Mouse (Mus musculus) macrophage (primary cell): Measurements from ENCODE around the gene Uqcr11. TPM values are rescaled to one million over a fixed set of nuclear protein-coding genes. Genes with fewer than 3 reads are reported as not detected.

Source experiments
- H3K27ac ChIP-seq: fragments of 350-480 bp; formaldehyde crosslinking; 2 replicates; pipeline ENCODE4 v1.9.0; 2021
- H3K36me3 ChIP-seq: fragments of 350-480 bp; formaldehyde crosslinking; 2 replicates; pipeline ENCODE4 v1.9.0; 2021; ENCODE audit errors: inconsistent target
- H3K4me3 ChIP-seq: fragments of 350-480 bp; formaldehyde crosslinking; 2 replicates; pipeline ENCODE4 v1.9.0; 2021; ENCODE audit errors: inconsistent target
- H3K79me2 ChIP-seq: fragments of 350-480 bp; formaldehyde crosslinking; 2 replicates; pipeline ENCODE4 v1.9.0; 2021; ENCODE audit errors: inconsistent target
- WGBS: methylation state at CpG from one replicate; pipeline ENCODE4 v1.1.7; 2026; ENCODE audit warnings: inconsistent platforms; ENCODE audit not compliant: missing documents; 5-methylcytosine and 5-hydroxymethylcytosine counted together
- polyA plus RNA-seq: library from polyadenylated mRNA; stranded (reverse); fragments of 250-400 nt; gene quantifications from 3 replicates; pipeline ENCODE4 v1.2.4, GENCODE M21; 2018; ENCODE audit warnings: inconsistent platforms

Gene Uqcr11
- polyA plus RNA-seq, 1 experiment from 2014 or later = 150 TPM

GRCm38 (mm10) chr10:80398719-80399190 lies 7.9 kb downstream of the Uqcr11 start:
- Histone ChIP-seq H3K27ac (peak overlapping the region; percentile 71), H3K4me3 (peak overlapping the region; percentile 32; the same call in 1 of the 2 replicates), H3K36me3 (peaks cover 37% of the 10 kb centered on the region), H3K79me2 (peaks cover 38% of the 10 kb centered on the region)
- WGBS = under 1% methylated on average over 57 of the region's 59 CpGs

GRCm38 (mm10) chr10:80398174-80398535 lies 8.5 kb downstream of the Uqcr11 start:
- Histone ChIP-seq H3K4me3 (peak overlapping the region; percentile 32), H3K36me3 (peaks cover 37% of the 10 kb centered on the region), H3K27ac (peak overlapping the region; percentile 71), H3K79me2 (peaks cover 34% of the 10 kb centered on the region)
- 0% methylated on average over 1 of the region's 1 CpGs for WGBS

- peak overlapping the region; percentile 71 for H3K27ac ChIP-seq
- peaks cover 37% of the 10 kb centered on the region for H3K36me3 ChIP-seq
- WGBS = 61% methylated on average over 8 of the region's 8 CpGs
Measured at GRCm38 (mm10) chr10:80397524-80398173, 9.0 kb downstream of the Uqcr11 start.

GRCm38 (mm10) chr10:80396822-80397523 lies 9.7 kb downstream of the Uqcr11 start:
- no peak overlapping the region for H3K27ac ChIP-seq
- H3K36me3 ChIP-seq = peaks cover 40% of the 10 kb centered on the region
- no peak overlapping the region for H3K4me3 ChIP-seq
- H3K79me2 ChIP-seq = peaks cover 34% of the 10 kb centered on the region
- 94% methylated on average over 11 of the region's 11 CpGs for WGBS

More at GRCm38 (mm10) chr10:80397524-80398173, 9.0 kb downstream of the Uqcr11 start:
- H3K4me3 ChIP-seq = peak overlapping the region; percentile 32
- H3K79me2 ChIP-seq = peaks cover 34% of the 10 kb centered on the region

- WGBS = 95% methylated on average over 35 of the region's 35 CpGs
- H3K79me2 ChIP-seq = peaks cover 34% of the 10 kb centered on the region
- no peak overlapping the region for H3K4me3 ChIP-seq
- H3K36me3 ChIP-seq = peaks cover 38% of the 10 kb centered on the region
- no peak overlapping the region for H3K27ac ChIP-seq
Measured at GRCm38 (mm10) chr10:80395025-80395627, 11.5 kb downstream of the Uqcr11 start.

GRCm38 (mm10) chr10:80392687-80393086 lies 13.9 kb downstream of the Uqcr11 start:
- Histone ChIP-seq H3K4me3 (no peak overlapping the region), H3K27ac (no peak overlapping the region), H3K36me3 (peaks cover 38% of the 10 kb centered on the region), H3K79me2 (peaks cover 27% of the 10 kb centered on the region)
- WGBS = 92% methylated on average over 5 of the region's 5 CpGs

GRCm38 (mm10) chr10:80390697-80391096 lies 15.9 kb downstream of the Uqcr11 start:
- Histone ChIP-seq H3K36me3 (peaks cover 38% of the 10 kb centered on the region), H3K27ac (no peak overlapping the region), H3K4me3 (no peak overlapping the region), H3K79me2 (peaks cover 17% of the 10 kb centered on the region; the same call in 1 of the 2 replicates)
- WGBS = 89% methylated on average over 9 of the region's 9 CpGs

- WGBS = 41% methylated on average over 4 of the region's 4 CpGs
- Histone ChIP-seq H3K36me3 (peaks cover 25% of the 10 kb centered on the region), H3K4me3 (no peak overlapping the region), H3K27ac (no peak overlapping the region), H3K79me2 (peaks cover 25% of the 10 kb centered on the region; the same call in 1 of the 2 replicates)
Measured at GRCm38 (mm10) chr10:80389185-80389708, 17.4 kb downstream of the Uqcr11 start.

GRCm38 (mm10) chr10:80388731-80389130 lies 17.9 kb downstream of the Uqcr11 start:
- H3K79me2 ChIP-seq = peaks cover 30% of the 10 kb centered on the region; the same call in 1 of the 2 replicates
- WGBS = 41% methylated on average over 2 of the region's 2 CpGs
- H3K36me3 ChIP-seq = peaks cover 19% of the 10 kb centered on the region
- H3K27ac ChIP-seq = no peak overlapping the region
- H3K4me3 ChIP-seq = no peak overlapping the region

- 0% methylated on average over 4 of the region's 61 CpGs for WGBS
- H3K27ac ChIP-seq = peak within 1 kb of the TSS; percentile 36; the same call in 1 of the 2 replicates
- peak within 1 kb of the TSS; percentile 41 for H3K4me3 ChIP-seq
- H3K79me2 ChIP-seq = peaks cover 37% of the 10 kb centered on the region; the same call in 1 of the 2 replicates
- H3K36me3 ChIP-seq = peaks cover 8% of the 10 kb centered on the region; the same call in 1 of the 2 replicates
Measured at GRCm38 (mm10) chr10:80387522-80387959, 19.1 kb downstream of the Uqcr11 start, which contains the start of gene Mex3d. Gene Mex3d, minus strand, starts transcription at chr10:80387659.

GRCm38 (mm10) chr10:80386735-80387471 lies 19.7 kb downstream of the Uqcr11 start:
- no peak overlapping the region for H3K27ac ChIP-seq
- peaks cover 37% of the 10 kb centered on the region; the same call in 1 of the 2 replicates for H3K79me2 ChIP-seq
- H3K4me3 ChIP-seq = peak overlapping the region; percentile 26
- H3K36me3 ChIP-seq = peaks cover 1% of the 10 kb centered on the region; the same call in 1 of the 2 replicates
- 4% methylated on average over 65 of the region's 94 CpGs for WGBS

- H3K4me3 ChIP-seq = peak overlapping the region; percentile 26
- peaks cover 37% of the 10 kb centered on the region; the same call in 1 of the 2 replicates for H3K79me2 ChIP-seq
- WGBS = 46% methylated on average over 34 of the region's 34 CpGs
- H3K36me3 ChIP-seq = no peaks in the 10 kb centered on the region
- no peak overlapping the region for H3K27ac ChIP-seq
Measured at GRCm38 (mm10) chr10:80385811-80386734, 20.6 kb downstream of the Uqcr11 start.

- no peak overlapping the region for H3K27ac ChIP-seq
- H3K79me2 ChIP-seq = peaks cover 37% of the 10 kb centered on the region; the same call in 1 of the 2 replicates
- WGBS = 92% methylated on average over 7 of the region's 7 CpGs
- H3K4me3 ChIP-seq = no peak overlapping the region
- no peaks in the 10 kb centered on the region for H3K36me3 ChIP-seq
Measured at GRCm38 (mm10) chr10:80385310-80385709, 21.3 kb downstream of the Uqcr11 start.
